Mouse (Mus musculus) kidney, embryonic 15.5 days (tissue): ENCODE measurements around the gene Bclaf3. TPM values are rescaled to one million over a fixed set of nuclear protein-coding genes. Genes with fewer than 3 reads are reported as not detected.
A peak's percentile ranks its signal among the peaks of the same experiment; 100 is the strongest.
"Not testable (repeated sequence)": the region's sequence is repeated elsewhere in the genome, so short reads cannot be mapped to it uniquely, and the experiment has no call there.

ENCODE experiments used
- ATAC-seq: fragments of 200-750 bp; cut with Nextera tagmentation; replicated peaks from 2 replicates; pipeline ENCODE4 v1.8.0; 2017; ENCODE audit warnings: moderate TSS enrichment; ENCODE audit not compliant: low FRiP score
- H3K27ac ChIP-seq: fragments of 300-500 bp; sonication (generic); 2 replicates; pipeline ENCODE4 v1.5.1; 2015; ENCODE audit warnings: mild to moderate bottlenecking, inconsistent platforms
- H3K27me3 ChIP-seq: fragments of 300-500 bp; sonication (generic); 2 replicates; pipeline ENCODE4 v1.6.1; 2015; ENCODE audit warnings: inconsistent platforms
- H3K36me3 ChIP-seq: fragments of 300-500 bp; sonication (generic); 2 replicates; pipeline ENCODE4 v1.6.1; 2015; ENCODE audit warnings: inconsistent platforms
- H3K4me1 ChIP-seq: fragments of 300-500 bp; sonication (generic); 2 replicates; pipeline ENCODE4 v1.6.1; 2015; ENCODE audit warnings: inconsistent platforms
- H3K4me2 ChIP-seq: fragments of 300-500 bp; sonication (generic); 2 replicates; pipeline ENCODE4 v1.6.1; 2015; ENCODE audit warnings: moderate library complexity, mild to moderate bottlenecking, inconsistent platforms
- H3K4me3 ChIP-seq: fragments of 300-500 bp; sonication (generic); replicated peaks from 2 replicates; pipeline ENCODE4 v1.5.1; 2015; ENCODE audit warnings: mild to moderate bottlenecking, inconsistent platforms
- H3K9ac ChIP-seq: fragments of 300-500 bp; sonication (generic); 2 replicates; pipeline ENCODE4 v1.6.1; 2015; ENCODE audit warnings: mild to moderate bottlenecking, inconsistent platforms
- H3K9me3 ChIP-seq: fragments of 300-500 bp; sonication (generic); replicated peaks from 2 replicates; pipeline ENCODE4 v1.6.1; 2016; ENCODE audit warnings: inconsistent platforms
- WGBS: fragments of 180-500 bp; shearing (Covaris S2); methylation state at CpG from one replicate; pipeline ENCODE4 v1.1.7; 2015; ENCODE audit warnings: mixed read lengths; 5-methylcytosine and 5-hydroxymethylcytosine counted together
- polyA plus RNA-seq: library from polyadenylated mRNA; unstranded; fragments of >200 nt; fragmentation: Nextera tagmentation; extraction: Ambion mirVana; gene quantifications from 2 replicates; pipeline ENCODE4 v1.2.1, GENCODE M21; 2015

Bclaf3 gene
- polyA plus RNA-seq, 1 experiment from 2014 or later, result 21.2 TPM

- peak; percentile 75 for ATAC-seq
- Histone ChIP-seq H3K9me3 (no peaks in the 10 kb centered on the region), H3K27me3 (peaks cover 3% of the 10 kb centered on the region; the same call in 1 of the 2 replicates), H3K9ac (peak overlapping the region; percentile 51), H3K27ac (peak overlapping the region; percentile 90), H3K4me3 (peak overlapping the region; percentile 64), H3K36me3 (no peaks in the 10 kb centered on the region), H3K4me2 (peak overlapping the region; percentile 58), H3K4me1 (0 out of 2 replicates have a peak, but pooled peaks cover 3% of the 10 kb centered on the region)
- 17% methylated on average over 24 of the region's 56 CpGs for WGBS
Measured at GRCm38 (mm10) chrX:159532811-159533462, 6.4 kb downstream of the Bclaf3 start.

GRCm38 (mm10) chrX:159541936-159542335, 15.4 kb downstream of the Bclaf3 start:
- Histone ChIP-seq H3K27ac (no peak overlapping the region), H3K4me3 (no peak overlapping the region), H3K36me3 (peaks cover 8% of the 10 kb centered on the region; the same call in 1 of the 2 replicates), H3K9ac (no peak overlapping the region), H3K9me3 (no peaks in the 10 kb centered on the region), H3K27me3 (peaks cover 19% of the 10 kb centered on the region; the same call in 1 of the 2 replicates), H3K4me1 (no peaks in the 10 kb centered on the region), H3K4me2 (no peak overlapping the region)
- no peak for ATAC-seq
- 90% methylated on average over 18 of the region's 18 CpGs for WGBS

DNA sequence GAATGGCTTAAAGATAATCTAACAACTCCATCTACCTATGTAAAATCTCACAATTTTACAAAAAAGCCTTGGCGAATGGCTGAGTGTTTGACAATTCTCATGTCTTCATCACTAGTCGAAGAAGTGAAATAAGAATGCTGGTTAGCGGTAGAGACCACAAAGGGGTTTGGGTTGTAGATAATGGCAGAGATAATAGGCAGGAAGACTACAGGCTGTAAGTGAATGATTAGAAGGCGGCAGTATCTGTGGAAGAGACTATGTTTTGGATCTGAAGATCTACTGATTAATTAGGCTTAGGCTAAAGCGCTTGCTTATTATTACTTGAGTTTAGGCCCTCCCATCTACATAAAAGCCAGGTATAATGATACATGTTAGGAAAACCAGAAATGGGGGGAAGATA, 20.6 kb downstream of the Bclaf3 start:
- H3K4me3 ChIP-seq, result no peak overlapping the region
- no peaks in the 10 kb centered on the region for H3K4me1 ChIP-seq
- H3K9ac ChIP-seq, result no peak overlapping the region
- no peak overlapping the region for H3K4me2 ChIP-seq
- 90% methylated on average over 5 of the region's 5 CpGs for WGBS
- no peak for ATAC-seq
- no peak overlapping the region for H3K27ac ChIP-seq
- peaks cover 4% of the 10 kb centered on the region; the same call in 1 of the 2 replicates for H3K36me3 ChIP-seq
- H3K9me3 ChIP-seq, result no peaks in the 10 kb centered on the region
- H3K27me3 ChIP-seq, result peaks cover 19% of the 10 kb centered on the region

DNA sequence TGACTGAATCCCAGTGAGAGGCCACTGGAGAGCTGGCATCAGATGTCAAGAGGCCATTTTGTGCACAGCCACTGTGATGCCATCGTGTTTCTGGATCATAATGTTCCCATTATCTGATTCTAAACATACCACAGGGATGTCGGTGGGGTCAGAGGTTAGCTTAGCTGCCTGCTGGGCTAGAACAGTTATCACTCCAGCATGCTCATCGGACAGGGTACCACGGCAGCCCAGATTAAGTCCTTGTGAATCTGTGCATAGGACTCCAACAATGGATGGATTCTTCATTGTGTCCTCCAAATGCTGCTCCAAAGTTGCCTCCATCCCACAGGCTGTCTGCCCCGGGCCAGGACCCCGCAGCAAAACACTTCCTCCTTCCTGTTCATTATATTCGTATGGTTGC, 58.2 kb downstream of the Bclaf3 start:
- H3K9me3 ChIP-seq, H3K4me2 ChIP-seq, ATAC-seq, H3K4me1 ChIP-seq, H3K9ac ChIP-seq, H3K27ac ChIP-seq, H3K4me3 ChIP-seq, H3K36me3 ChIP-seq, H3K27me3 ChIP-seq: not testable (repeated sequence)
- 77% methylated on average over 7 of the region's 7 CpGs for WGBS

DNA sequence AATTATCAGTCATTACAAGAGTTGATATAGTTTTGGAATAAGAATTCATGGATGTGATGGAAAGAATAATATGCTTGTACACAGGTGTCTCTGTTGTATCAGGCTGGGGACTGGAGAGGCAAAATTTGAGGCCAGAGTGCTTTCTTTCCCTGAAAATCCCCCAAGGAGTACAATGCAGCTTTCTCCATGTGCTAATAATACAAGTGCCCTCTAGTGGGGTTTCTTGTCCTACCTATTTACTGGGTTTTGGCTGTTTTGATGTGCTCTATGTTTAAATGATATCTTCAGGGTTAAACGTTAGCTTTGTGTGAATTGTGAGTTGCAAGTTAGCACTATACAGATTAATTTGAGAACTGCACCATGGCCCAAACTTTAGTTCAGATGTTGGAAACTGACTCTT, 65.1 kb downstream of the Bclaf3 start:
- 66% methylated on average over 1 of the region's 1 CpGs for WGBS
- Histone ChIP-seq H3K27ac (no peak overlapping the region), H3K27me3 (0 out of 2 replicates have a peak, but pooled peaks cover 4% of the 10 kb centered on the region), H3K36me3 (peaks cover 4% of the 10 kb centered on the region; the same call in 1 of the 2 replicates), H3K9me3 (no peaks in the 10 kb centered on the region), H3K4me3 (no peak overlapping the region), H3K4me1 (no peaks in the 10 kb centered on the region), H3K9ac (no peak overlapping the region), H3K4me2 (no peak overlapping the region)
- no peak for ATAC-seq

DNA sequence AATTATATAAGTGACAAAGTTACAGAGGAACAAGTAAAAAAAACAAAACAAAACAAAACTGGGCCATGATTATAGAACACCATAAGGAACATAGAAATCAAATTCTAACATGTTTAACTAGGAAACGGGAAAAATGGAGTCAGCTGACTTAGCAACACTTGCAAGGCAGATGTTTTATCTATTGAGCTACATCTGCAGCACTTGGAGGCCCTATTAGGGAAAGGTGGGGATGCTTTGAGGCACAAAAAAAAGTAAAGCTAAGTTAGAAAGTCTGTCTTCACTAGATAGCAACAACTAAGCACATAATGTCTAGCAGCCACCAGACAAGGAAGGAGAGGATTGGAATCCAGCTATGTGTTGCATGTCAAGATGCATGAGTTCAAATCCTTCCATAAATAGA, 71.0 kb downstream of the Bclaf3 start:
- H3K4me1 ChIP-seq, result no peaks in the 10 kb centered on the region
- H3K27me3 ChIP-seq, result peaks cover 10% of the 10 kb centered on the region; the same call in 1 of the 2 replicates
- no peak overlapping the region for H3K27ac ChIP-seq
- no peak overlapping the region for H3K4me3 ChIP-seq
- H3K4me2 ChIP-seq, result no peak overlapping the region
- H3K9ac ChIP-seq, result no peak overlapping the region
- H3K9me3 ChIP-seq, result no peaks in the 10 kb centered on the region
- ATAC-seq, result no peak
- no peaks in the 10 kb centered on the region for H3K36me3 ChIP-seq
- 73% methylated on average over 1 of the region's 1 CpGs for WGBS

GRCm38 (mm10) chrX:159604832-159605231, 78.3 kb downstream of the Bclaf3 start:
- H3K4me3 ChIP-seq, result no peak overlapping the region
- H3K27ac ChIP-seq, result no peak overlapping the region
- H3K4me2 ChIP-seq, result no peak overlapping the region
- no peaks in the 10 kb centered on the region for H3K36me3 ChIP-seq
- peaks cover 17% of the 10 kb centered on the region; the same call in 1 of the 2 replicates for H3K27me3 ChIP-seq
- no peaks in the 10 kb centered on the region for H3K9me3 ChIP-seq
- WGBS, result 87% methylated on average over 2 of the region's 2 CpGs
- no peak overlapping the region for H3K9ac ChIP-seq
- H3K4me1 ChIP-seq, result no peaks in the 10 kb centered on the region
- ATAC-seq, result no peak

- no peak for ATAC-seq
- WGBS, result 39% methylated on average over 6 of the region's 6 CpGs
- H3K9ac ChIP-seq, result no peak overlapping the region
Measured at GRCm38 (mm10) chrX:159606936-159607335, 80.4 kb downstream of the Bclaf3 start.

DNA sequence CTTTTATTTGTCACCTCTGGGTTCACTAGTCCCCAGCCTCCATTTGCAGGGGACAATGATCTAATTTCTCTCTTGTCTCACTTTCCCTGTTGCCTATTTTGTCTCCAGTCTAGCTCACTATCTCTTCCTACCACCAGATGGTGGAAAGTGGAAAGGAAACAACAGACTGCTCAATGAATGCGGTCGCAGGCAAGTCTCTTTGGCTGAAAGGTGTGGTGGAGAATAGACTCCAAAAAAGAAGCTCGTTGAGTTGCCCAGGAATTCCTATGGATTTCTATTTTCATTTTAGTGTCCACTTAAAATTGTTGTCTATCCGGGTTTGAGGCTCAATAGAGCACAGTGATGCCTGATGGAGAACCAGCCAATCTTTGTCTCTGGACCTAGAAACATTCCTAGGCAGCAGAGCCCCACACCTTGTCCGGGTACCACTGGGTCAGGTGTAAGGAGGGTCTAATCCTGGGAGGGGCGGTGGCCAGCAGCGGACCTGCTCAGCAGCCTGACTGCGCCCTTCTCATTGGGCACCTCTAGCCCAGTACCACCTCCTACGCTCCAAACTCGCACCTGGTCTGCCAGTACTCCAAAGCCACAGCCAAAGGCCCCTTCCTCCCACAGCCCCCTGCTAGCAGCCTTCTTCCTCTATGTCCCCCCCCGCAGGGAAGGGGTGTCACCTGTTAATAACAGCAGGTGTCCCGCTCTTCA, 99.9 kb downstream of the Bclaf3 start:
- WGBS, result 17% methylated on average over 12 of the region's 12 CpGs
- peak overlapping the region; percentile 73 for H3K4me2 ChIP-seq
- H3K27me3 ChIP-seq, result peaks cover 19% of the 10 kb centered on the region; the same call in 1 of the 2 replicates
- H3K36me3 ChIP-seq, result no peaks in the 10 kb centered on the region
- no peak overlapping the region for H3K27ac ChIP-seq
- peaks cover 7% of the 10 kb centered on the region; the same call in 1 of the 2 replicates for H3K4me1 ChIP-seq
- H3K9me3 ChIP-seq, result no peaks in the 10 kb centered on the region
- ATAC-seq, result peak; percentile 69
- peak overlapping the region; percentile 66 for H3K4me3 ChIP-seq
- no peak overlapping the region for H3K9ac ChIP-seq

More at GRCm38 (mm10) chrX:159606936-159607335, 80.4 kb downstream of the Bclaf3 start:
- Histone ChIP-seq H3K27ac (no peak overlapping the region), H3K4me3 (no peak overlapping the region), H3K4me2 (no peak overlapping the region), H3K4me1 (no peaks in the 10 kb centered on the region), H3K36me3 (no peaks in the 10 kb centered on the region), H3K9me3 (no peaks in the 10 kb centered on the region), H3K27me3 (0 out of 2 replicates have a peak, but pooled peaks cover 11% of the 10 kb centered on the region)

DNA sequence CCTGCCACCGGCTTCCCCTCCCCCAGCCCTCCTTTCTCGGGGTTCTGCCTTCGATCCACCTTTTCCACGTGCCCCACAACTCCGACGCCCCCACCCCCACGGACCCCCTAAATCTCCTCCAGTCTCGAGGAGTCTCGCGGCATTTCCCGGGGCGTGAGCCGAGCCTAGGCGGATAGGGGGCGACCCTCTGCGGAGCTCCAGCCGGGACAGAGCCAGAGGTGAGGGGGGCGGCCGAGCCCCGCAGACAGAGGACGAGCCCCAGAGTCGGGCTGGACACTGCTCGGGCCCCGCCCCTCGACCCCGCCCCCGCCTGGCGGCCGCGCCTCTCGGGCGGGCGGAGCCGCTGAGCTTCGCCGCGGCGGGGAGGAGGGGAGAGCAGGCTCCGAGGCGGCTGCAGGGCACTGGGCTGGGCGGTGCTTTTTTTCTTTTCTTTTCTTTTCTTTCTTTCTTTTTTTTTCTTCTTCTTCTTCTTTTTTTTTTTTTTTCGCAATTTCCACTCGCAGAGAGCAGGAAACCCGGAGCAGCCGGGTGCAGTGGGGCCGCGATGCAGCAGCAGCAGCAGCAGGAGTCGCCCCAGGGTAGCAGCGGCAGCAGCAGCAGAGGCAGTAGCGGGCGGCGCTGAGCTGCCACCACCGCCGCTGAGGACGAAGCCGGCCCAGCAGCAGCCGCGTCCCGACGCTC, 100.6 kb downstream of the Bclaf3 start, which contains the start of gene Sh3kbp1:
Gene Sh3kbp1, plus strand, starts transcription at position 366 of the 681 bp plus-strand sequence.
- peak within 1 kb of the TSS; percentile 73 for H3K4me2 ChIP-seq
- ATAC-seq, result peak; percentile 93
- H3K4me1 ChIP-seq, result peaks cover 7% of the 10 kb centered on the region; the same call in 1 of the 2 replicates
- 23% methylated on average over 43 of the region's 60 CpGs for WGBS
- no peaks in the 10 kb centered on the region for H3K9me3 ChIP-seq
- H3K36me3 ChIP-seq, result no peaks in the 10 kb centered on the region
- H3K27ac ChIP-seq, result peak within 1 kb of the TSS; percentile 84
- peak within 1 kb of the TSS; percentile 55 for H3K9ac ChIP-seq
- H3K4me3 ChIP-seq, result peak within 1 kb of the TSS; percentile 66
- H3K27me3 ChIP-seq, result peaks cover 19% of the 10 kb centered on the region; the same call in 1 of the 2 replicates

- Histone ChIP-seq H3K27ac (peak overlapping the region; percentile 84), H3K4me1 (peaks cover 7% of the 10 kb centered on the region; the same call in 1 of the 2 replicates), H3K4me3 (peak overlapping the region; percentile 66), H3K4me2 (peak overlapping the region; percentile 73), H3K9me3 (no peaks in the 10 kb centered on the region), H3K27me3 (peaks cover 19% of the 10 kb centered on the region; the same call in 1 of the 2 replicates), H3K36me3 (no peaks in the 10 kb centered on the region), H3K9ac (peak overlapping the region; percentile 55)
- peak; percentile 77 for ATAC-seq
- 17% methylated on average over 47 of the region's 56 CpGs for WGBS
Measured at GRCm38 (mm10) chrX:159627588-159628566, 101.4 kb downstream of the Bclaf3 start.
